Mouse (Mus musculus): ENCODE results near the gene Galt.
"Not testable (repeated sequence)": the region's sequence is repeated elsewhere in the genome, so short reads cannot be mapped to it uniquely, and the experiment has no call there.

The Galt gene

GRCm38 (mm10) chr4:41781748-41782485 is 26.9 kb downstream of the Galt start:
- not testable (repeated sequence) for DNase-seq

DNA sequence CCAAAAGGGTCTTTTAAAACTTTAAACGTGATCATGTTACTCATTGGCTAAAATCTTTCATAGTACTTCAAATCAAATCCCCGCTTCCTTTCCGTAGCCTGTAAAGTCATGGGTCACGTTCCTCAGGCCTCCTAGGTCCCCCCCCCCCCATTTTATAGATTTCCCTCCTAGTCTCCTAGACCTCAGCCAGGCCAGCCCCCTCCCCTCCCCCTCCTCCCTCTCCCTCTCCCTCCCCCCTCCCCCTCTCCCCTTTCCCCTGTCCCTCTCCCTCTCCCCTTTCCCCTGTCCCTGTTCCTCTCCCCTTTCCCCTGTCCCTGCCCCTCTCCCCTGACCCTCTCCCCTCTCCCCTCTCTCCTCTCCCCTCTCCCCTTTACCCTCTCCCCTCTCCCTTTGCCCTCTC is 27.7 kb downstream of the Galt start:
- not testable (repeated sequence) for DNase-seq

GRCm38 (mm10) chr4:41783197-41783596 is 28.2 kb downstream of the Galt start:
- not testable (repeated sequence) for DNase-seq
